Mouse (Mus musculus) neural tube, embryonic 15.5 days (tissue): ENCODE measurements around the gene Commd4. TPM values are rescaled to one million over a fixed set of nuclear protein-coding genes. Genes with fewer than 3 reads are reported as not detected.
"Not testable (repeated sequence)": the region's sequence is repeated elsewhere in the genome, so short reads cannot be mapped to it uniquely, and the experiment has no call there.

Source experiments
- ATAC-seq: fragments of 200-750 bp; cut with Nextera tagmentation; 2 replicates; pipeline ENCODE4 v1.8.0; 2017; ENCODE audit warnings: mild to moderate bottlenecking, moderate TSS enrichment, moderate library complexity; ENCODE audit not compliant: low FRiP score
- H3K27ac ChIP-seq: fragments of 300-500 bp; sonication (generic); replicated peaks from 2 replicates; pipeline ENCODE4 v1.5.1; 2015; ENCODE audit warnings: mild to moderate bottlenecking, inconsistent platforms
- H3K27me3 ChIP-seq: fragments of 300-500 bp; sonication (generic); replicated peaks from 2 replicates; pipeline ENCODE4 v1.6.1; 2015; ENCODE audit warnings: inconsistent platforms
- H3K36me3 ChIP-seq: fragments of 300-500 bp; sonication (generic); 2 replicates; pipeline ENCODE4 v1.6.1; 2015; ENCODE audit warnings: inconsistent platforms
- H3K4me1 ChIP-seq: fragments of 300-500 bp; sonication (generic); 2 replicates; pipeline ENCODE4 v1.6.1; 2015; ENCODE audit warnings: inconsistent platforms
- H3K4me2 ChIP-seq: fragments of 300-500 bp; sonication (generic); 2 replicates; pipeline ENCODE4 v1.6.1; 2015; ENCODE audit warnings: inconsistent platforms, mild to moderate bottlenecking, moderate library complexity
- H3K4me3 ChIP-seq: fragments of 300-500 bp; sonication (generic); replicated peaks from 2 replicates; pipeline ENCODE4 v1.5.1; 2015; ENCODE audit warnings: mild to moderate bottlenecking, inconsistent platforms
- H3K9ac ChIP-seq: fragments of 300-500 bp; sonication (generic); replicated peaks from 2 replicates; pipeline ENCODE4 v1.6.1; 2015; ENCODE audit warnings: mild to moderate bottlenecking, inconsistent platforms
- H3K9me3 ChIP-seq: fragments of 300-500 bp; sonication (generic); replicated peaks from 2 replicates; pipeline ENCODE4 v1.6.1; 2016; ENCODE audit warnings: inconsistent platforms
- WGBS: fragments of 180-500 bp; shearing (Covaris S2); methylation state at CpG from one replicate; pipeline ENCODE4 v1.1.7; 2015; ENCODE audit warnings: mixed read lengths; 5-methylcytosine and 5-hydroxymethylcytosine counted together
- polyA plus RNA-seq: library from polyadenylated mRNA; unstranded; fragments of >200 nt; fragmentation: Nextera tagmentation; extraction: Ambion mirVana; gene quantifications from 2 replicates; pipeline ENCODE4 v1.2.1, GENCODE M21; 2015

Commd4 gene
- polyA plus RNA-seq, result 155 and 178 TPM in 2 replicates

DNA sequence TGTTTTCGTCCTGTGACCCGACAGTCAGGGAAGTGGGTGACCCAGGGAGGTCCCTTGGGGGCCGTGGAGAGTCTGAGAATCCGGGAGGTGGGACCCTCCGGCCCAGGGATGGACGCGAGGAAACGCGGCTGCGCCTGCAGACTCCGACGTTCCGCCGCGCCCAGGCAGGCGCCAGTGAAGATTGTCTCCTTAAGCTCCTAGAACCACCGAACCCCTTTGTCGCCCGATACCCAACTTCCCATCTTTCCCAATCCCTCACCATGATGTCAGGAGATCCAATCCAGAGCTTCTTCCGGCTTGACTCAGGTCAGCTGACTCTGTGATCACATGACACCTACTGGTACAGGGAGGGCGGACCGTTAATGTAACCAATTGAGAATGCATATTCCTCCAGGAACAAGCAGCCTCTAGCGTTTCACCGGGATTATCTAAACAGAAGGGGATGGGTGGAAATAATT, at the start of gene Commd4:
Commd4 (minus strand) TSS at position 319 of the 458 bp plus-strand sequence.
- Histone ChIP-seq H3K9ac (peak within 1 kb of the TSS; percentile 83), H3K27me3 (0 out of 2 replicates have a peak, but pooled peaks cover 11% of the 10 kb centered on the region), H3K4me1 (peaks cover 24% of the 10 kb centered on the region), H3K36me3 (no peaks in the 10 kb centered on the region), H3K27ac (peak within 1 kb of the TSS; percentile 74), H3K4me2 (peak within 1 kb of the TSS; percentile 93), H3K9me3 (no peaks in the 10 kb centered on the region), H3K4me3 (peak within 1 kb of the TSS; percentile 80)
- under 1% methylated on average over 24 of the region's 24 CpGs for WGBS
- peak; percentile 89 for ATAC-seq

DNA sequence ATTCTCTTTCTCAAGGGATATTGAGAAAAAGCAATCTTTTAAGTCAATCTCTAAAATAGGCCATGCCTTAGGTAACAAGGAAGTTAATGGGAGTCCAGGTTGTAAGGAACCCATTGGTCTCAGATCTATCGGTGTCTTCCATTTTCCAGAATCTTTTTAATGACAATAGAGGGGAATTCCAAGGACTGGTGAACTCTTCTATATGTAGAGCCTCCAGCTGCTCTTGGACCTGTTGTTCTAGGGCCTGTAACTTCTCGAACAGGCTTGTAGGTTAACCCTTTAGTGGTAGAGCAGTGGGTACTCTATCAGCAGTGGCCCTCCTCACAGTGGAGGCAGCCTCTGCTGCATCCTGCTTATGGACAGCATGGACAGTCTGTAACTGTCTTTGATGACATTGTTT, 48.8 kb upstream of the Commd4 start:
- WGBS, result 66% methylated on average over 2 of the region's 2 CpGs
- no peak overlapping the region for H3K9ac ChIP-seq
- H3K4me1 ChIP-seq, result no peaks in the 10 kb centered on the region
- no peak overlapping the region for H3K4me2 ChIP-seq
- no peak overlapping the region for H3K4me3 ChIP-seq
- no peaks in the 10 kb centered on the region for H3K36me3 ChIP-seq
- H3K9me3 ChIP-seq, result no peaks in the 10 kb centered on the region
- H3K27me3 ChIP-seq, result no peaks in the 10 kb centered on the region
- ATAC-seq, result no peak
- no peak overlapping the region for H3K27ac ChIP-seq

- not testable (repeated sequence) for H3K4me2 ChIP-seq, H3K9me3 ChIP-seq, H3K27ac ChIP-seq, H3K4me3 ChIP-seq, H3K4me1 ChIP-seq, H3K9ac ChIP-seq, ATAC-seq, H3K36me3 ChIP-seq, H3K27me3 ChIP-seq
- 92% methylated on average over 13 of the region's 13 CpGs for WGBS
Measured at GRCm38 (mm10) chr9:57203571-57203970, 45.4 kb upstream of the Commd4 start.

GRCm38 (mm10) chr9:57202981-57203380, 44.9 kb upstream of the Commd4 start:
- Histone ChIP-seq H3K4me2 (no peak overlapping the region), H3K4me3 (no peak overlapping the region), H3K9ac (no peak overlapping the region), H3K36me3 (no peaks in the 10 kb centered on the region), H3K27ac (no peak overlapping the region), H3K9me3 (no peaks in the 10 kb centered on the region), H3K4me1 (no peaks in the 10 kb centered on the region), H3K27me3 (no peaks in the 10 kb centered on the region)
- ATAC-seq, result no peak
- WGBS, result 86% methylated on average over 7 of the region's 7 CpGs

DNA sequence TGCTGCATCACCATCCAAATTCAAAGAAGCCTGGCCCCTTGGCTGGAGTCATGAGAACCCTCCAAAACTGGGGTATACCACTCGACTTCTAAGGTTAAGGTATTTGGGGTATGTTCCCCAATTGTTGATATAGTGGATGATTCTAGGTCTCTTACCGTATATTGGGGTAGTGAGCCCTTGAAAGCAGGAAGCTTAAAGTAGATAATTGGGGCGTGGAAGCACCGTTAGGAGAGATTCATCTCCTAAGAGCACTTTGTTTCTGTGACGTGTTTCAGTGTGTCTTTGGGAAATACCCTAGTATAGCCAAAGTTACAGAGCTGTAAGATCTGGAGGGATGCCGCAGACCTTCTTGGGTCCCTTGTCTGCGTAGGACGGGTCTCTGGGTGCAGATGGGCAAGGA, 39.3 kb upstream of the Commd4 start:
- H3K9me3 ChIP-seq, result no peaks in the 10 kb centered on the region
- H3K27ac ChIP-seq, result no peak overlapping the region
- H3K9ac ChIP-seq, result no peak overlapping the region
- H3K27me3 ChIP-seq, result no peaks in the 10 kb centered on the region
- no peak overlapping the region for H3K4me2 ChIP-seq
- H3K36me3 ChIP-seq, result no peaks in the 10 kb centered on the region
- H3K4me3 ChIP-seq, result no peak overlapping the region
- no peaks in the 10 kb centered on the region for H3K4me1 ChIP-seq
- WGBS, result 80% methylated on average over 8 of the region's 8 CpGs
- no peak for ATAC-seq

DNA sequence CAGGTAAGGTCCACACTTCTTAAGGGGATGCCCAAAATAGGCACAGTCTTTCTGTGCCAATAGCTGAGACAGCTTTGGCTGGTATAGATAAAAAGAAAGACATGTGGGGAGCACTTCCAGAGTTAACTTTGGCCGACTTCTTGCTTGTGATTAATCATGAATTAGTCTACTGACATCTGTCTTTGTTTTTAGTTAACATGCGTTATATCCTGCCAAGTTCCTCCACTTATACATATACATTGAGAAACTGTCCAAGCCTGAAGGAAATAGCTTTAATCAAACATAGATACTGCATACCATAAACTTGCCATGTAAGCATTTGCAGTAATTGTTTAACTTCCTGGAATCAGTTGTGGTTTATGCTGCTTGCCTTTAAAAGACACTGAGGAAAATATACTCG, 38.6 kb upstream of the Commd4 start:
- no peak for ATAC-seq
- Histone ChIP-seq H3K4me2 (no peak overlapping the region), H3K27me3 (no peaks in the 10 kb centered on the region), H3K4me3 (no peak overlapping the region), H3K9ac (no peak overlapping the region), H3K4me1 (no peaks in the 10 kb centered on the region), H3K27ac (no peak overlapping the region), H3K36me3 (no peaks in the 10 kb centered on the region), H3K9me3 (no peaks in the 10 kb centered on the region)
- WGBS, result 75% methylated on average over 3 of the region's 3 CpGs

DNA sequence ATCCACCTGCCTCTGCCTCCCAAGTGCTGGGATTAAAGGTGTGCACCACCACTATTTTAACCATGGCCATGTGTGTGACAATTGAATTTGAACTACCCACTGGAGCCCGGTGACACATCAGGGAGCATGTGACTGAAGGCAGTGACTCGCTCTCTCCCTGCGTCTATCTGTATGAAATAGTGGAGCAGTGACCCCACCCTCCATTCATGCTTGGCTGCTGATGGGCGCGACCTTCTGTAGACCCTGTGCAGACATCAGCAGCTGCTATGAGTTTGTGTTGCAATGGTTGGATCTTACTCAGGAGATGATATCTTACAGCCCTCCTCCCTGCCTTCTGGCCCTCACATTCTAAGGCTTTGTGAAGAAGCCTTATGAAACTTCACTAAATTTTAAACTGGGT, 10.3 kb upstream of the Commd4 start:
- Histone ChIP-seq H3K9ac (no peak overlapping the region), H3K9me3 (no peaks in the 10 kb centered on the region), H3K36me3 (no peaks in the 10 kb centered on the region), H3K4me1 (no peaks in the 10 kb centered on the region), H3K4me3 (no peak overlapping the region), H3K4me2 (no peak overlapping the region), H3K27me3 (no peaks in the 10 kb centered on the region), H3K27ac (no peak overlapping the region)
- no peak for ATAC-seq
- 86% methylated on average over 5 of the region's 5 CpGs for WGBS

GRCm38 (mm10) chr9:57166173-57166572, 8.0 kb upstream of the Commd4 start:
- H3K27me3 ChIP-seq, result 0 out of 2 replicates have a peak, but pooled peaks cover 5% of the 10 kb centered on the region
- no peaks in the 10 kb centered on the region for H3K36me3 ChIP-seq
- no peak overlapping the region for H3K4me2 ChIP-seq
- H3K4me3 ChIP-seq, result no peak overlapping the region
- no peak for ATAC-seq
- H3K27ac ChIP-seq, result no peak overlapping the region
- H3K4me1 ChIP-seq, result no peaks in the 10 kb centered on the region
- 92% methylated on average over 2 of the region's 2 CpGs for WGBS
- no peak overlapping the region for H3K9ac ChIP-seq
- H3K9me3 ChIP-seq, result no peaks in the 10 kb centered on the region

DNA sequence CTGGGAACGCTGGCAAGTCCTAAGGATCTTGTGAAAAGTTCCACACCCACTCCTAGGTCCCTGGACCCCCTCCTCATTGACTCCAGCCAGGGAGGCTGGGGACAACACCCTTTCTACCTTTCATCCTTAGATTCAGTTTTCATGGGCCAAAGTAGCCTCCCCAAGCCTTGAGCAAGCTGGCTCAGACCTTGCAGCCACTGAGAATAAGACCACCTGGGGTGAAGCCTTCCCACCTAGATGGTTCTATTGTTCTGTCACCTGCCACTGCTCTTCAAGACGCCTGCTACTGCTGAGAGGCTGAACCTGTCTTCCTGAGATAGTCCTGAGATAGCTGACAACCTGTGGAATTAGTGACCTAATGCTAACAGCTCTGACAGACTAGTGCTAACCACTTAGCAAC, 5.0 kb upstream of the Commd4 start:
- Histone ChIP-seq H3K27ac (no peak overlapping the region), H3K4me3 (no peak overlapping the region), H3K4me1 (peaks cover 5% of the 10 kb centered on the region; the same call in 1 of the 2 replicates), H3K36me3 (no peaks in the 10 kb centered on the region), H3K9me3 (no peaks in the 10 kb centered on the region), H3K9ac (no peak overlapping the region), H3K27me3 (0 out of 2 replicates have a peak, but pooled peaks cover 11% of the 10 kb centered on the region), H3K4me2 (no peak overlapping the region)
- ATAC-seq, result no peak
- WGBS, result 49% methylated on average over 2 of the region's 2 CpGs

DNA sequence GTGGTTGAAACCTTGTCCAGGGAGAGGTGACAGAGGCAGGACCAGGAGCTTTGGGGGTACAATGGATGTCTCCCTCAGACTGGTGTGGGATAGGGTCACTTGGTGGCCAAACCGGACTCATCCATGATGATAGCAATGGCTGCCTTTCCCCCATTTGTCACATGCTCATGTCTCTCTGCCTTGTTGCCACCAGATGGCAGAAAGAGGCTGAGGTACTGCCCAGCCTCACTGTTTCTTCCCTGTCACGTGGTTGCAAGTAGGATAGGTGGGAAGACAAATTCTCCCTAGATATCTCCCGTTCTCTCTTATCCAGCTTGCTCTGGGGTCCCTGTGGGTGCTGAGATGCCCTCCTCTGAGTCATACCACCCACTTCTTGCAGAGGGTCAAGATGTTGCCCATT, 4.4 kb upstream of the Commd4 start:
- peaks cover 8% of the 10 kb centered on the region for H3K4me1 ChIP-seq
- 20% methylated on average over 3 of the region's 3 CpGs for WGBS
- no peak overlapping the region for H3K4me3 ChIP-seq
- no peak overlapping the region for H3K9ac ChIP-seq
- H3K36me3 ChIP-seq, result no peaks in the 10 kb centered on the region
- H3K4me2 ChIP-seq, result no peak overlapping the region
- no peaks in the 10 kb centered on the region for H3K9me3 ChIP-seq
- H3K27ac ChIP-seq, result no peak overlapping the region
- ATAC-seq, result no peak; the same call in 1 of the 2 replicates
- 0 out of 2 replicates have a peak, but pooled peaks cover 11% of the 10 kb centered on the region for H3K27me3 ChIP-seq

- H3K4me3 ChIP-seq, result peak overlapping the region; percentile 80
- no peaks in the 10 kb centered on the region for H3K36me3 ChIP-seq
- WGBS, result 40% methylated on average over 11 of the region's 11 CpGs
- peak overlapping the region; percentile 58 for H3K9ac ChIP-seq
- H3K9me3 ChIP-seq, result no peaks in the 10 kb centered on the region
- H3K4me2 ChIP-seq, result peak overlapping the region; percentile 93
- H3K27me3 ChIP-seq, result 0 out of 2 replicates have a peak, but pooled peaks cover 11% of the 10 kb centered on the region
- ATAC-seq, result peak; percentile 11; the same call in 1 of the 2 replicates
- peak overlapping the region; percentile 74 for H3K27ac ChIP-seq
- H3K4me1 ChIP-seq, result peaks cover 24% of the 10 kb centered on the region
Measured at GRCm38 (mm10) chr9:57158506-57158905, 375 bp upstream of the Commd4 start.

- ATAC-seq, result no peak
- peak overlapping the region; percentile 72; the same call in 1 of the 2 replicates for H3K27ac ChIP-seq
Measured at GRCm38 (mm10) chr9:57157499-57157898, 632 bp downstream of the Commd4 start.

More at GRCm38 (mm10) chr9:57157499-57157898, 632 bp downstream of the Commd4 start:
- peak overlapping the region; percentile 93 for H3K4me2 ChIP-seq
- H3K4me3 ChIP-seq, result peak overlapping the region; percentile 80
- peaks cover 24% of the 10 kb centered on the region for H3K4me1 ChIP-seq
- H3K9ac ChIP-seq, result peak overlapping the region; percentile 83
- no peaks in the 10 kb centered on the region for H3K9me3 ChIP-seq
- no peaks in the 10 kb centered on the region for H3K36me3 ChIP-seq
- 0 out of 2 replicates have a peak, but pooled peaks cover 11% of the 10 kb centered on the region for H3K27me3 ChIP-seq
- 27% methylated on average over 13 of the region's 13 CpGs for WGBS
